Mouse (Mus musculus) G1E (cell line): ENCODE data around the gene Aknad1.

Experiments
- CTCF ChIP-seq: IDR thresholded peaks from 2 replicates; pipeline ENCODE4 v1.5.1; 2012; ENCODE audit warnings: low read depth, low read length, inconsistent platforms, mixed read lengths
- GATA1 ChIP-seq: IDR thresholded peaks from 2 replicates; pipeline ENCODE4 v1.6.1; 2012; ENCODE audit warnings: borderline replicate concordance, low read length, inconsistent platforms, mixed read lengths
- GATA2 ChIP-seq: IDR thresholded peaks from 2 replicates; pipeline ENCODE4 v1.6.1; 2012; ENCODE audit warnings: low read depth, low read length, inconsistent platforms, borderline replicate concordance
- TAL1 ChIP-seq: conservative IDR thresholded peaks from 2 replicates; pipeline ENCODE4 v1.6.1; 2012; ENCODE audit warnings: low read depth, low read length, inconsistent platforms, mixed read lengths

DNA sequence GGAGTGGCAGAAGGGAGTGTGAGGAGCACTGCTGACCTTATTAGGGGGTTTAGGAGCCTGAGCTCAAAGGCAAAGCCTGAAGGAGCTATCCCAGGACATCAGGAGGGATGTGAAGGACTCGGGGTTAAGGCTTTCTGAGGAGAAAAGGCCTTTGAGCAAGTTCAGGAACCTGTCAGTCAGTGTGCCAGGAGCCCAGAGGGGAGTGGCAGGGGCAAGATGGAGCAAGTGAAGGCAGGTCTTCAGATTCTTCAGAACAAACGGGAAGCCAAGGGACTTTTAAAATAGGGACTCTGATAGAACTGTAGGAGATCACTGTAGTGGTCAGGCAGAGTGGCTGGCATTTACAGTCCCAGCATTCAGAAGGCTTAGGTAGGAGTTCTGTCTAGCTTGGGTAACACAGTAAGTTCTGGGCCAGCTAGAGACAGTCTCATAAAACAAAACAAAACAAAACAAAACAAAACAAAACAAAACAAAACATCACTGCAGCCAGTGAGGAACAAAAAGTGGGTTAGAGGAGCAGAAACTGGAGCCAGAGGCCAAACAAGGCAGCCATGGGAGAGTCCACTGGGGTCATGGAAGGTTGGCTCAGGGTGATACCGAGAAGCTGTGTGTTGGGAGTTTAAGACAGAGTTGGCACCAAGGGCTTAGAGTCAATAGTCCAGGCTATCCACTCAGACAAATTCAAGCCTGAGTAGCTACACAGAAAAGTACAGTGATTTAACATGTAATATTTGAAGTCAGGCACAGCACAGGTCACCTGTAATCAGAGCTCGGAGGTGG is 39.5 kb downstream of the Aknad1 start:
- TF ChIP-seq CTCF = no peak
- no peak for TF ChIP-seq TAL1
- no peak for TF ChIP-seq GATA1
- TF ChIP-seq GATA2 = no peak
